Mouse (Mus musculus) heart, adult 11 months (tissue): ENCODE results near the gene Hmox2.
"Not testable (repeated sequence)": the region's sequence is repeated elsewhere in the genome, so short reads cannot be mapped to it uniquely, and the experiment has no call there.

Experiments used
- DNase-seq: peaks from one replicate; pipeline ENCODE4 v3.0.0; 2022

Gene Hmox2

DNA sequence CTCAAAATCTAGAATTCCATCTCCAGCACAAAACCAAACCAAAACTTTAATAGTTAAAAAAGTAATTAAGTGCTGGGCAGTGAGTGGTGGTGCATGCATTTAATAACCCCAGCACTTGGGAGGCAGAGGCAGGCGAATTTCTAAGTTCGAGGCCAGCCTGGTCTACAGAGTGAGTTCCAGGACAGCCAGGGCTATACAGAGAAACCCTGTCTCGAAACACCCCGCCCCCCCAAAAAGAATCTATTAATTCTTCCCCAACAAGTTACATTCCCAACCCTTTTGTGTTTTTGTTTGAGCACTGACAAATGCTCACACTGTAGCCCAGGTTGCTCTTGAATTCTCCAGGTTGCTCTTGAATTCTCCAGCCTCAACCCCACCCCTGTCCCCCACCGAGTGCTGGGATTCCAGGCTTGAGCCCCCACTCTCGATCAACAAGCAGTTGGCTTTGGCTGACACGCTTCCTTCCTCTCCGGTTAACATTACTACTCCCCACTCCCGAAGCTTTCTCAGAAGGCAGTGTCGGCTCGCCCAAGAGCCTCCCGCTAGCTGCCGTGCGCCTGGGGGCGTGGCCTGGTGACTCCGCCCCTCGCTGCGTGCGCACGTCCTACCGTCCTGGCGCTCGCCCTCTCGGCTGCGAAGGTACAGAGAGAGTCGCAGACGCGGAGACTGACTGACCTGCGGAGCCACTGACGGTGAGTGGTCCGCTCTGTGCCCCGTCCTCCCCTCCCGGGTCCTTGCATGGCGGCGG lies at the start of gene Hmox2:
Gene Hmox2 (plus strand): TSS at position 582 of the 748 bp plus-strand sequence.
- DNase-seq, result peak; percentile 100

DNA sequence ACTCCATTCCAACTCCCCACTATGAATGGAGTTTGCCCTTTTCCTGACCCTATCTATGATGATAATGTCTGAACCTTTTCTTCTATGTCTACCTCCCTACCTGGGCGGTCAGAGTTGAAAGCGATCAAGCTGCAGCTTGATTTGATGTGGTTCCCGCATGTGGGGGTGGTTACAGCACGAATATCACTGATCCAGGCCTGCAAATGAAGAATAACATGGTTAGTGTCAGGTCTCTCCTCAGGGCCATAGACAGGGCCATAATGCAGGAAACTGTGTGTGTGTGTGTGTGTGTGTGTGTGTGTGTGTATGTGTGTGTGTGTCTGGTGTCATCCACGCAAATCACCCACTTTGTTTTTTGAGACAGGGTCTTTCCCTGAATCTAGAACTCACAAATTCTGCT lies 49.3 kb upstream of the Hmox2 start:
- DNase-seq, result no peak

DNA sequence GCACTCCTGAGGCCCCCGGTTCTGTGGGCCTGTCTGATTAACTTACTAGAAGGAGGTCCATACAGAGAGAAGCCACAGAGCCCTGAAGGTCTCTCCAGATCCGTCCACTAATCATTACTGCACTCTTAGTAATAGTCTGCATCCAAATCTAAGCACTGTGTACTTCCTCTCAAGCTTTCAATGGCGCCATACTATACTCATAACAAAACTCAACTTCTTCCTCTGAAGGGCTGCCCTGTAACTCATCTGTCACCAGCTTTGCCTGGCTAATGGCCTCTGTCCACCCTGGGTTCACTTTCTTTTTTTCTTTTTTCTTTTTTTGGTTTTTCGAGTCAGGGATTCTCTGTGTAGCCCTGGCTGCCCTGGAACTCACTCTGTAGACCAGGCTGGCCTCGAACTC lies 48.1 kb upstream of the Hmox2 start:
- DNase-seq, result no peak

DNA sequence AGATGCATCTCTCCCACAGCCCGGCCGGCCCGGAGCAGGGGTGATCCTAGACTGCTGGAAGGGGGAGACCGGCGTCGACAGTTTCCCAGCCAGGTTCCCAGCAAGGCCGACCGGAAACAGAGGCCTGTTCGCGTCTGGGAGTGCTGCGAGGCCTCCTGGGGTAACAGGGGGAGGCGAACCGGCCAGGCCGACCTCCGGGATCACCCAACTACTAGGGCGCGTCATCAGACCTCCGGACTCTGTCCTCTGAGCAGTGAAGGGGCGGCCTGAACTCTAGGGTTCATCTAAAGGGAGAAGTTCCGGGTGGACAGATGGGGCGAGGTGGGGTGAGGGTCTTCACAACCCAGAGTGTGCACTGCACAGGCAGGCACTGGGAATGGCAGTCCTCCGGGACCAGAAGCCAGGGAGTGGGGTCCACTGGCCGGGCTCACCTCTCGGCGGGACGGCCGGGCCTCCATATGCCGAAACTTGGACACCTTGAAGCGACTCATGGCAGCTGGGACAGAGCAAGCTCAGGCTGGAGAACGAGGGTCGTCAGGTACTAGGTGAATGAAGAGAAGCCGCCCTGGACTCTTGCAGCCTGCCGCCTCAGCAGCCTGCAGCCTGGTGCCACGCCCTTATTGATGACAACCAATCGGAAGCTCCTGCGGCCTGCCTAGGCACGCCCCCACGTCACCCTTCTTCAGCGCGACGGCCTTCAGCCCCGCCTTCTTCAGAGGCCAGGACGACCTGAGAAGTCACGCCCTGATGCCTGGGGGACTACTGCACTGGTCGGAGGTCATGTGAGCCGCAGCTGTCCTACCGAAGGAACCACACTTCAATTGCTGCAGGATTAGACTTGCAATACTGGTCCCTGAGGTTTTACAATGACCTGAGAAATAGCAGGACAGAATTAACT lies 46.8 kb upstream of the Hmox2 start, which contains the start of gene Coro7:
Gene Coro7 (minus strand): TSS at position 657 of the 898 bp plus-strand sequence.
- DNase-seq, result peak; percentile 100

DNA sequence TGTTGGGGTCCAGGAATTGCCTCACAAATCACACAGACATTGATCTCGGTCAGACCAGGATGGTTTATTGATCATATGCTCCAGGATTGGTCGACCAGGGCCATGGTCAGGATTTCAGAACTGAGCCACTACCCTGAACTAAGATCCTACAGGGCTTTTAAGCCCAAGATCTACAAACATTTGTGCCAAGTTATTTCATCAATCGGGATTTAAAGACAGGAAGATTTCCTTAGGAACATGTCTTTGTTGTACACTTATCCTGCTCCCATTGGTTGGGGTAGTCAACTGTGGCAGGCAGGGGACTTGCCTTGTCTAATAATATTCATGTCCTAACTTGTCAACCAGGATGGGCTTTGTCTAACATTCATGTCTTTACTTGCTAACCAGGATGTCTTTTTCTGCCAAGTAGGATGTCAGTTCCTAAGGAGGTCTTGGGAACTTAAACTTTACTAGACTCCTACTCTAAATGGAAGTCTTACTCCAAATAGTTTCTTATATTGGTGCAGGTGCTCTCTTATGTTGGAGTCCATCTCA lies 45.2 kb upstream of the Hmox2 start:
- not testable (repeated sequence) for DNase-seq

DNA sequence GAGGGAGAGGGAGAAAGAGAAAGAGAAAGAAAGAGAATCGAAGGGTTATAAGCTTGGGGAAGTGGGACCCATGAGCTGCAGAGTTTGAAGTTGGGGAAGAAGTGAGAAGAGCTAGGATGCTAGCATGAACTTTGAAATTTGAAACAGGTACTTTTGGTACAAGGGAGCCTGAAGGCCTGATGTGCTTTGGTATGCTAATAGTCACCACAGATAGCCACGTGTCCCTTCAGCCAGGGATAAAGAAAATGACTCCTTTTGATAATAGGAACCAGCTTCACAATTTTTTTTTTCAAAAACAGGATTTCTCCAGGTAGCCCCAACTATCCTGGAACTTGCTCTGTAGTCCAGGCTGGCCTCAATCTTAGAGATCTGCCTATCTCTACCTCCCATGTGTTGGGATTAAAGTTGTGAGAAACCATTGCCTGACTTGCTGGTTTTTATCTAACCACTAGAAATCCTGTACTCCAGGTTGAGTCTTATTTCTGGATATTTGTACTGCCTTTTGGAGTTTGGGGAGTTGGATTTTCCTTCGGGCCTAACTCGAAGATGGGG lies 43.5 kb upstream of the Hmox2 start:
- DNase-seq, result no peak

DNA sequence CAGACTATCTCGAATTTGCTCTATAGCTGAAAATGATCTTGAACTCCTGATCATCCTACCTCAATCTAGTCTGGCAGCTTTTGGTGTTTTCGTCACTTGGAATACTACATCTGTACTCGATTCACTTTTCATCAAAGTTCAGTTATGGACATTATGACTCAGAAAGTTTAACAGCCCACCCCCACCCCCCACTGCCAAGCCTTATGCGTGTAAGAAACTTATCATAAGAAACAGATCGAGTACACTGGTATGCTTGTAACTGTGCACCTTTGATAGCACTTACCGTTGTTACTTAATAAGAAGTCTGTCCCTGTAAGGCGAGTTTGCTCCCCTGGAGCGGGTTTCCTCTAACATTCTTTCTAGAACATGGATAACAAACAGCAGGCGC lies 43.0 kb upstream of the Hmox2 start:
- no peak for DNase-seq

DNA sequence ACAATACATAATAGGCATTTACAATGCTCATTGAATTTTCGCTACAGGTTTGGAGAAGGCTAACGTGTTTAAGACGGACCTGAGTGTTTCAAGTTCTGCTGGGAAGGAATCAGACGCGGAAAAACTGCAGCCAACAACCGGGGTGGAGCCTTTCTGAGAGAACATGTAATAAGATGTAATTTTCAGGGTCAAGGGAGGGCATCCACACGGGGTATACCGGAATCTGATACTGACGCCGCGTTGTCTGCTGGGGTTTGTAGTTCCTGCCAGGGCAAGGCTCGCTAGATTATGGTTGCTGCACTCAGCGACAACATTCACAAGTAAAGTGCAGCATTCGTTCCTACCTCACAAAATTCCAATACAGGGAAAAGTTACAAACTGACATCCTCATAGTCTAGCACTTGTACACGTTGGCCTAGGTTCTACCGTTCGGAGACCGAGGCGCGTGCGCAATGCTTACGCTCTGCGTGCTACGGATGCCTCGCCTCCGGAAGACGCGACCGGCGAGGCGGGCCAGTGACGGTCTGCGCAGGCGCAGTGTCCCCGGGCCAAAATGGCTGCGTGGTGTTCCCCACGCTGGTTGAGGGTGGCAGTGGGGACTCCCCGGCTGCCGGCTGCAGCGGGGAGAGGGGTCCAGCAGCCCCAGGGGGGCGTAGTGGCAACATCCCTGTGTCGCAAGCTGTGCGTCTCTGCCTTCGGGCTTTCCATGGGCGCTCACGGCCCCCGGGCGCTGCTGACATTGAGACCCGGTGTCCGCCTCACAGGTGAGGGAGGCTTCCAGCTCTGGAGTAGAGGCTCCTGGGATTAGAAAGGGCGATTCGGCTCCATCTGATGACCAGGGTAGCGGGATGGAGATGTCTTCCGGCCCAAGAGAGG lies 42.3 kb upstream of the Hmox2 start:
- peak; percentile 99 for DNase-seq

DNA sequence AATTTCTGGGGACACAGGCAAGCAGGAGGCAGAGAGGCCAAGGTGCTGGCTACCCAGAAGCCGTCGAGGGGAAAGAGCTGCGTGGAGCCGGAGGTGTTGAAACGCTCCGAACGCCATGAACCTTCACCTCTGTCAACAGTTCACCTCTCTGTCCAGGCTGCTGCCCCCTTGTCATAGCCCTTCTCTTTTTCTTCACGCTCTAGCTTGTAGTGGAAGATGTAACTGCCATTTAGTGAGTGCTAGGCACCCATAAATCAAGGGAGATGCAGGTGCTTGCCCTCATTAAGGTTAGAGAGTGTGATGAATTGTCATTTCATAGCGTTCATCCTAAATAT lies 41.7 kb upstream of the Hmox2 start:
- DNase-seq, result no peak

DNA sequence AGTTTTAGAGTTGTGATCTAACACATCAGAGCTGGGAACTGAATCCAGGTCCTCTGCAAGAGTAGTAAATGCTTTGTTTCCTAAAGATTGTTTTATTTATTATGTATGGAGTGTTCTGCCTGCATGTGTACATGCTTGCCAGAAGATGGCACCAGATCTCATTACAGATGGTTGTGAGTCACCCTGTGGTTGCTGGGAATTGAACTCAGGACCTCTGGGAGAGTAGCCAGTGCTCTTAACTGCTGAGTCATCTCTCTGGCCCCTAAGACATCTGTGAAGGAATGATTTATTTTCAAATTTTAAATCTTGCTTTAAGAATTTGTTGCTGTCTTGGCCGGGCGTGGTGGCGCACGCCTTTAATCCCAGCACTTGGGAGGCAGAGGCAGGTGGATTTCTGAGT lies 36.8 kb upstream of the Hmox2 start:
- not testable (repeated sequence) for DNase-seq

DNA sequence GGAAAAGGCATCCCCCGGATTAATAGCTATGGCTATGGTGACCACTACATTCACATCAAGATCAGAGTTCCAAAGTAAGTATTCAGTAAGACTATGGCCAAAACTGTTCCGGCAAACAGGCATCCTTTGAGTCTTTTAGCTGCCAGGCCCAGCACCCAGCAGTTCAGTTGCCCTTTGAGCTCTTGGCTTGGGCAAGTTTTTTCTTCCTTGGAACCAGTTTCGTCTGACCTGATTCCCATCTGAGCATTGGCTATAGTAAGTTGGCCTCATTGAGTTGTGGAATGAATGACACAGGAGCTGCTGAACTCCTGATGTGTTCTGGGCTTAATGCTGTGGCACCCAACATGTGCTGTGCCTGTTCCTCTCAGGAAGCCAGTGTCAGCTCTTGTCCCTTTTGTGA lies 24.9 kb upstream of the Hmox2 start:
- DNase-seq, result no peak

DNA sequence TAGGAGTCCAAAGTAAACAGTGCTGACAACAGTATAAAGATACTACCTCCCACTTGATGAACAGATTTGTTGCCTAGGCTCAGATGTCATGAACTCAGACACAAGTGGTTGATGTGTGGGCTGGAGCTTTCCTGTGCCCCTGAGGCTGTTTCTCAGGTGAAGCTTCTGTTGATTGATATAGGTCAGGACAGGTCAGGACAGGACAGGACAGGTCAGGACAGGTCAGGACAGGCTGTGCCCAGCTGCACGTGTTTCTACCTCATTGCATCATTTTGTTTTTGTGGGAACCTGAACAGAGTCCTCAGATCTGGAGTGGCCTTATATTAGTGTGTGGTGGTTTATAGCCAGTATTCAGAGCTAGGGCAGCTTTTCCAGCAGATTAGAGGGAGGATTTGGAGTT lies 23.5 kb upstream of the Hmox2 start:
- no peak for DNase-seq

DNA sequence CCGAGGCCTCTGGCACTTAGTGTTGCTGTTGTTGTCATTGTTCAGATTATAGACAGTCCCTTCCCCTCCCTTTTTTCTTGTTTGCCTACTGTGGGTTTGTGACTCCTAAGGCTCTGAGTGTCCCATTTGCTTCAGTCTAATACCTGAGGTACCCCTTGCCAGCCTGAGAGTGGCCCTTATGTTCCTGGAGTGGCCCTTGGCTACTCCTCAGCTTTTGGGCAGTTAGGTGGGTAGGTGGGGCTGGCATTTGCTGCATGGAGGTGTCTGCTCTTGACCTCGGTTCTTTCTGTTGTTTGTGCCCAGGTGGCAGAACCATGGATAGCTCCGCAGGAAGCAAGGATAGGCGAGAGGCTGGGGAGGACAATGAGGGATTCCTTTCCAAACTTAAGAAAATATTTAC lies 20.6 kb upstream of the Hmox2 start:
- no peak for DNase-seq

DNA sequence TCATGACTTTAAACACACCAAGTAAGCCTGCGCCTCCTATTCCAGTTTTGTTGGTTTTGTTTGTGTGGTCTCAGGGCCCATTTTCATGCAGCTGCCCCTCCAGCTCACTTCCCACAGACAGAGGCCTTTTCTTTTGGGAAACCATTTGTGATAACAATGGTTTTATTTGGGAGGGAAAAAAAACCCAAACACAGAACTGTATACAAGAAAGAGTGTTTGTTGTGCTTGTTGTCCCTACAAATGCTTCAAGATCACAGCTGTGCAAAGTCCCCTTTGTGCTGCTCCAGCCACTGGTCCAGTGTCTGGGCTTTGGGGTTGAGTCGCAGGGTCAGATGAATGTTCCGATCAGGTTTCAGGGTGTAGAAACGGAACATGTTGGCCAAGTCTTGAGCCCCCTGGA lies 15.0 kb upstream of the Hmox2 start:
- DNase-seq, result no peak

DNA sequence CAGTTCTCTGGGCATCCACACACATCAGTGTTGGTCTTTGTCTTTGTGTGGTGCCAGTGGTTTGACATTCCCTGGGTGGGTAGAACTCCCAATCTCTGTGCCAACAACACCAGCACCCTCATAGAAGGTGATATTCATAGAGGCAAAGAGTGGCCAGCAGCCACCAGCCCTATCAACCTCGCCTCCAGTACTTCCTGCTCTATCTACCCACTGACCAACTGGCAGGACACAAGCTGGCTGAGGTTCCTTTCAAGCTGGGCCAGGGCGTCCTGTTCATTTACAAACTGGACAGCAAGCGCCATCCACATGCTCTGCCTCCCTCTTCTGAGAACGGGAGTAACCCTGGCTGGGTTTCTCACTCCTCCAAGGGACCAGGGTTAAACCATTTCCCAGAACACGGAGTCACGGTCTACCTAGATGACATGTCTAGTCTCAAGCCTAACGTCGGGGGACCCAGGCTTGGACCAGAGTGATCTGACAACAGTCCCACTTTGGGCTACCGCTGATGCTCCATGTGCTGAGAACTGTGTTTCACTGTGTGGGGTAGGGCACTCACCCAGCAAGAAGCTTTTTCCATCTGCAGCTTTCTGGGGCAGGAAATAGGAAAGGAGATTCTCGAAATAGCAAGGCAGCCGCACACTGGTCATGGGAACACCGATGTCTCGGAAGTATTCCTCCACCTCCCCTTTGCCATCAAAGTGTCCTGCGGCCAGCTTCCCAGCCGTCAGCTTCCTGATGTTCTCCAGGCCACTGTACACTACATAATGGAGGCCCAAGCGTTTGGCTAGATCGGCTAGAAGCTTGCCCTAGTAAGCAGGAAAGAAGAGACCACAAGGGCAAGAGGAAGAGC lies 12.1 kb upstream of the Hmox2 start:
- peak; percentile 97 for DNase-seq

DNA sequence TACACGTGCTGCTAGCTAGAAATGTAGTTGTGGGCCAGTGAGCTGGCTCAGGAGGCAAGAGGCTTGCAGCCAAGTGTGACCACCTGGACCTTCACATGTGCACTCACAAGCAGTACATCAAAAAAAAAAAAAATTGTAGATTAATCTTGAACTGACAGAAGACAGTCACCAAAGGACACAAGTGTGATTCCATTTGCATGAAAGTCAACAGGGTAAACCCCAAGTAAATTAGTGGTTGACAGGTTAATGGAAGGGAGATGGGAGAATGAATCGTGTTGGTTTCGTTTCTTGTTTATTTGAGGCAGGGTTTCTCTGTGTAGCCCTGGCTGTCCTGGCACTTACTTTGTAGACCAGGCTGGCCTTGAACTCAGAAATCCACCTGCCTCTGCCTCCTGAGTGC lies 8.3 kb upstream of the Hmox2 start:
- DNase-seq, result peak; percentile 53

DNA sequence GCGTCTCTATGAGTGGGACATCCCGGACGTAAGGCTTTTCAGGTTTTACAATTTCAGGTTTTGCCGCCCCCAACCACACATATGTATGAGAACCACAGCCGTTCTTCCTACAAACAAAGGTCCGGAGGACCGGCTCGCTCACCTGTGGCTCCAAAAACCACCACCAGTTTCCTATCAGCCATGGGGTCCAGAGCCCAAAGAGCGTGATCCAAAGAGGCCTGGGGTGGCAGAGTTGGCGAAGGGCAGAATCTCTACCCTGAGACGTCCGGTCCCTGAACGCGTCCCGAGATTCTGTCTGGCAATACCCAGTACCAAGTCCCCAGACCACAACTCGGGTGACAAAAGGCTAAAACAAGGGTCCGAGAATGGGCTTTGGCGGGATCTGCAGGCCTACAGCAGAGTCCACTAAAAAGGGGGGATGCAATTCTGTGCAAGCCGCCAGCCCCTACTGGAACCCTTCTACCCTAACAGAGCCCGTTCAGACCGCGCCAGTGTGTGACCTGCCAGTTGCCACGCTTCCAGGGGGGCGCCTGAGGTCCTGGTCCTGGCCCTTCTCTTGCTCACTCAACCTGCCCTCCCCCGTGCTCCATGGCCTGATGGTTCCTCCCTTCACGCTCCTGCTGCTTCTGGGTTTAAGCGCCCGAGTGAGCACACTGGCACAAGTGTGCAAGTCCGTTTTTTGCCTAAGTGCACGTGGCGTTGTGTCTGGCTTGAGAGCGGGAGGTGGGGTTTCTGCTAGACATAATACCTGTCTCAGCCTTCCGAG lies 7.2 kb upstream of the Hmox2 start, which contains the start of gene Nmral1:
Gene Nmral1 (minus strand): TSS at position 604 of the 766 bp plus-strand sequence.
- DNase-seq, result peak; percentile 97

DNA sequence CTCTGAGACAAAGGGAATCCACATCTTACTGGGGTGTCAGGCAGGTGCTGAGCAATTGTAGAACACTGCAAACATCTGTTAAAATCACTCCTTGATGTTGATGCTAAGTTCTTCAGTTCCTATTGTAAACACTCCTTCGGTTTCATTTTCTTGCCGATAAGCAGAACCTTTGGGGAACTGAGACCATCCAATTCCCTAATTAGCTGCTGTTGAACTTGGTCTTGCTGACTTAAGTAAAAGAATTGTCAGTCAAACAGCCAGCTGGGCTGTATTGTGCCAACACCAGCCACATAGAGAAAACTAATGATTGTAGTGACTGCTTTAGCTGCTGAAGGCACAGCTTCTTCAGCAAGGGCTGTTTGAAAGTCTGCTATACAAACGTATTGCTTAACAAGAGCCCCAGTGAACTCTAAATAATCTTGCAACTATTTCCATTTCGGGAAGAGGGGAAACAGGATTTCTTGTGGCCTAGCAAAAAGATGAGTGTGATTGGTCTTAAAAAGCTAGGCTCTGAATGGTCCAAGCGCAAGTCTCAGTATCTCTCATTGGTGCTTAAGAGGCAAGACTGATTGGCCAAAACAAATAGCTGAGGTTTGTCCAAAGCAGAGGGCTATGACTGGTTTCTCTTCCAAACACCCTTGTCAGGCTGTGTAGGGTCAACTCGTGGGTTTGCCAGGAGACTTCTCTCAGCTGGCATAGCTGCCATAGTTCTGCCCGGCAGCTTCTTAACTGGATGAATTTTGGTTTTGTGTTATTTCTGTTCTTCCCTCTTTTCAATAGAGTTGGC lies 3.8 kb upstream of the Hmox2 start:
- peak; percentile 93 for DNase-seq

DNA sequence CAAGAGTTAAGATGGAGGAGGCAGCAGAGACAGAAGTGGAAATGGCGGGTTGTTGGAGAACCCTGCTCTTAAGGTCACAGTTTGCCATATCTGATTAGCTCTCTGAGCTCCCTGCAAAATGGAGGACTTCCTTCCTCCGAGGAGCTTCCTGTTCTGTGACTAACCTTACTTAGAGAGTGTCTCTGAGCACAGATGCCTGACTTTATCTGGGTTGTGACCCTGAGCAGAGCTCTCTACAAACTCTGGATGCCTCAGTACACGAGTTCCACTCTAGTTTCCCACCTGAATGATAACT lies 3.3 kb upstream of the Hmox2 start:
- peak; percentile 93 for DNase-seq

DNA sequence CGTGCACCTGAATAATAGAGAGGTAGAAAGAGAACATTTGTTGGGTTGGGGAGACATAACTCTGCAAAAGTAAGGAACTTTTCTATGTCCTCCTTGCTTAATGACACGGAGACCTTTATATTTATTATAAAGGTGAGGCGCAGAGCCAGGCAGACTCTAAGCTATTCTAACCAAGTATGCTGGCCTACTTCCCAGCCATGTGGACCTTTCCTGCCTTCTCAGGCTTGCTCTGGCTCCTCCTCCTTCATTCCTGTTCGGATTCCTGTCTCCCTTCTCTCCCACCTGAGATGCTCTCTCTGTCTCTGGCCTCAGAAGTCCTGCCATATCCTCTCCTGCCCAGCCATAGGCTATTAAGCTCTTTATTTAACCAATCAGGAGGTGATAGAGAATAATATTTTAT lies 895 bp upstream of the Hmox2 start:
- peak; percentile 84 for DNase-seq
